Mouse (Mus musculus): ENCODE results near the gene Dcaf11. TPM values are rescaled to one million over a fixed set of nuclear protein-coding genes. Genes with fewer than 3 reads are reported as not detected.

The Dcaf11 gene
- total RNA-seq (2015) (41.6 and 47.3 TPM in 2 replicates), total RNA-seq (2017) (43.5 and 107 TPM in 2 replicates)

DNA sequence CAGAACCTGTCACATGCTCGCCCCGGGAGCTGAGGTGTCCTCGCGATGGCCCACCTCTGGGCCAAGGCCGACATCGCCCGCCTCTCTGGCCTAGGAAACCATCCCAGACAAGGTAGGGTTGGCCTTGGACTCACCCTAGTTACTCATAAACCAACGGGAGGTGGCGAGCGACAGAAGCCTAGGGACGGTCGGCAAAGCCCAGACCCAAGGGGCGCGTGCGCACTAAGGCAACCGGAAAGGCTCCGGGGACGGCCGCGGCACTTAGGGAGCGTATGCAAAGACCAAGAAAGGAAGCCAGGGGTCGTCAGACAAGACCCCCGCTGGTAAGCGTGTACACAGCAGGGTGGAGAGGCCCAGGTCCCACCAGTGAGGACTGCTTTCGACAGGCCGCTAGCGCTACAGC is at the start of gene Dcaf11:
Gene Dcaf11 (plus strand): TSS at position 208 of the 403 bp plus-strand sequence.
- ATAC-seq (ENCODE audit: poor library complexity, severe bottlenecking) = peak; percentile 59

DNA sequence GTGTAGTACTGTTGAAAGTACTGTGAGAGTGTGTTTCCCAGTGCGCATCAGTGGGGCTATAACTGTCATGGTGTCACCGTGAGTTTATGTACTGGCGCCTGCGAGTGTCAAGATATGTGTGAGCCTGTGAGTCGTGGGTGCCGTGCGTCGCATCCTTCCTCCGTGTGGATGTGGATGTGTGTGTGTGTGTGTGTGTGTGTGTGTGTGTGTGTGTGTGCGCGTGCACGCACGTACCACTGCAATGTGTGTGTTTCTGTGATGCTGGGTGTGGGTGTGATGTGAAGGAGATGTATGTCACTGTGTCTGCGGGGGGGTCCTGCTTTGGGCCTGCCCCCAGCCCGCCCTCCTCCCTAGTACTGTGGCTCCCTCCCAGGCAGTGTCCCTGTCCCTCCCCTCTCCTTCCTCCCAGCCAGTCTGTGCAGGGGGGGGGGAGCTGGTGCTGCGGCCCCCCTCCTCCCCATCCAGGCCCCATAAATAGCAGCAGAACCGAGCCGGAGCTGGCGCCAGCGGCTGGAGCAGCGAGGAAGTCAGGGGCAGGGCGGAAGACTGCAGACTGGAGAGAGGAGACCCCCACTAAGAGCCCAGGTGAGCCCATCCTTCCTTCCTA is 49.6 kb upstream of the Dcaf11 start, which contains the start of gene Cpne6:
Gene Cpne6 (plus strand): TSS at position 321 of the 607 bp plus-strand sequence.
- ATAC-seq (ENCODE audit: poor library complexity, severe bottlenecking) = no peak

DNA sequence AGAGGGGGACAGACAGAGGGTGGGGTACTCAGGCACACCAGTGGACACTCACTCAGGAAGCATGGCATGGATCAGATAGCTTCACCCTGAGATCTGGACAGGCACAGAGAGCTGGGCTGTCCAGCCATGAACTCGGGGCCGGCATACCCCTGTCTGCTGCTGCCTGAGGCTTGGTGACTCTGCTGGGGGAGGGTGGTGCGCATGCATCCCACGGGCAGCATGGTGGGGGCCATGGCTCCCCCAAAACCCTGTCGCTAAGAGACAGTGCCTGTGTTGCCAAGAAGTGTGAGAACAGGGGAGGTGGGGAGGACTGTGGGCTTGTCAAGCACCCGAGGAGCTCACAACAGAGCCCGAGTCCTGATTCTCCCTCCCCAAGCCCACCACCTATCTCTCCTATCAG is 48.8 kb upstream of the Dcaf11 start:
- no peak for ATAC-seq (ENCODE audit: poor library complexity, severe bottlenecking)

DNA sequence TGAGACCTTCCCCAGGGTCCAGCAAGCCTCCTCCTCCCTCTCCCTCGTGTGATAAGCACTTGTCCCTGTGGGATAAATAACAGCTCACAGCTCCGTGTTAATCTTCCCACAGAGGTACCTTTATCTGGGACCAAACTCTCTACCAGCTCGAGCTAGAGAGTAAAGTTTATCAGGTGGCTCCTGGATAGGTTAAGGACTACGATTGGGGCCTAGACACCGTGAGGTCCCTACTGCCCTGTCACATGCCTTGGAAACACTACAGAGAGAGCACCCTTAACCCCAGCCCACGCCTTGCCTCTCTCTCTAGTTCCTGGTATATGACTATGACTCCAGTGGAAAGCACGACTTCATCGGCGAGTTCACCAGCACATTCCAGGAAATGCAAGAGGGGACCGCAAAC is 45.9 kb upstream of the Dcaf11 start:
- no peak for ATAC-seq (ENCODE audit: poor library complexity, severe bottlenecking)

DNA sequence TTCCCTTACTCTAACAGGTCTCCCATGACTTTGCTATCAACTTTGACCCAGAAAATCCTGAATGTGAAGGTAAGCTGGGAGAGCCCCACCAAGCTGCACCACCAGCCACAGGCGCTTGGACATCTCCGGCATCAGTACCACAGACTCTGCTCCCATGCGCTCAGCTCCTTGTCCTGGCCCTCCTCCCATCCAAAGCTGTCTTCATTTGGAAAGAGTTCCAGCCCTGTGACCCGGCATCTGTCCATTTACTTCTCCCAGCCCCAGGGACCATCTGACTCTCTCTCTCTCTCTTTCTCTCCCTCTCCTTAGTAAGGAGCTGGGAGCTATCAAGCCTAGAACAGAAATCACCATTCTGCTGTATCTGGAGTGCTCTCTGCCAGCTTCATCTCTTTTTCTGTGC is 44.0 kb upstream of the Dcaf11 start:
- ATAC-seq (ENCODE audit: poor library complexity, severe bottlenecking) = no peak

DNA sequence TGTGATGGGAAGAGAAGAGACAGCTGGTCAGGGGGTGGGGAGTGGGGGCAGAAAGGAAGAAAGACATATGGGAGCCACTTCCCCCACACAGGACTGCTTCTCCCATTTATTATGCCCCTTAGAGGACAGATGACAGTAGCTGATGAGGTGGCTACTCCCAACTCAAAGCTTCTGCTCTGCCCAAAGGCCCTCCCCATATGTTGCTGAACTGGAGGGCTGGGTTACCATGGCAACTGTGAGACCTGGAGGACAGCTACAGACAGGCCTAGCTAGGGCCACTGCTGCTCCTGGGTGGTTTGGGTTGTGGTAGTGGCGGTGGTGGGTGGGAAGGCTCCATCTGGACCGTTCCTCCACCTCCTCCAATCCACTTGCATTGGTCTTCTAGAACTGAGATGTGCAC is 40.9 kb upstream of the Dcaf11 start:
- ATAC-seq (ENCODE audit: poor library complexity, severe bottlenecking) = no peak

DNA sequence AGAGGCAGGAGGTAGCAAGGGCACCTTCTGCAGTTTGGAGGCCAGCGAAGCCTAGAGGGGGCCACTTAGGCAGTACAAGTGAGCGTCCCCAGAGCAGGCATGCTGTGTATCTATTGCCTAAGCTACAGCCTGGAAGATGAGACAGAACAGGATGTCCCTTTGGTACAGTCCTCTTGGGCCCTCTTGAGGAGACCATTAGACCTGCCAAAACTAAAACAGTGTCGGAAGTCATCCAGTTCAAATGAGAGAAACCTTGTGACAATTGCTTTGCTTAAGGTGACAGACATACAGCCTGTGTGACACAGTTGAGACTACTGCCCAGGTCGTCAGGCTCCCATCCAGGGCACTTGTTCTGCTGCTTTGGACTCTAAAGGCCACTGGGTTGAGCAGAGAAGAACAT is 40.2 kb upstream of the Dcaf11 start:
- no peak for ATAC-seq (ENCODE audit: poor library complexity, severe bottlenecking)

DNA sequence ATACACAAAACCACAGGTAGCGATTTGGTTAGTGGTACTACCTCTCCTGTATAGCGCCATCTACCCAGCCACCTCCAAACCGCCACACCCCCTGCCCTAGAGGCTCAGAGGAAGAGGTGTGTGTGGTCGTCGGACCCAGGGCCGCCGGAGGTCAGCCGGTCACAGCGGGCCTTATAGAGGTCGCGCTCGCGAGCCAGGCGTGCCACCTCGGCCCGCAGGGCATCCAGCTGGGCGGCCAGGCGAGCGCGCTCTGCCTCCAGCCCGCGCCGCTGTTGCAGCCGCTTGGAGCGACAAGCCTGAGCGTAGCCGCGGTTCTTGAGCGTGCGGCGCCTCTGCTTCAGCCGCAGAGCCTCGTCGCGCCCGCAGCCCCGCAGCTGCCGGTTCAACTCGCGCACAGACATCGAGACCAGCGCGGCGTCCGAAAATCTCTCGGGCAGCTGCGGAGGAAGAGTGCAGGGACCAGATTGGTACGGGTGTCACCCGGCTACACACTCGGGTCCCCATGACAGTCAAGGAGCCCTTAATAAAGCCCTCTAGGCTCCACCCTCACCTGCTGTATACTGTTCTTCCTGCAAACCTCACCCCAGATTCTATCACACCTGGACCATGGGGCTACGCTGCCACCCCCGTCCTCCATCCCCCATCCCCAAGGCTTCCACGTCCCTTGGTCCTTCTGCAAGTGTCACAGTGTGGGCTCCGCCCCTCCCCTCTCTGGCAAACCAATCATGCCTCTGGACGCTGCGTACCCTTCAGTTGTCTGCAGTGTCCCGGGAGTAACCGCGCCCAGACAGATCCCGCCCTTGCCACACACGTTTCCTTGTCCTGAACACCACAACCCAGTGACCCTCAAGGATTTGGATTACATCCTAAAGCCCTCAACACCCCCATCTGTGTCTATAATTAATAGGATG is 39.1 kb upstream of the Dcaf11 start:
- no peak for ATAC-seq (ENCODE audit: poor library complexity, severe bottlenecking)

DNA sequence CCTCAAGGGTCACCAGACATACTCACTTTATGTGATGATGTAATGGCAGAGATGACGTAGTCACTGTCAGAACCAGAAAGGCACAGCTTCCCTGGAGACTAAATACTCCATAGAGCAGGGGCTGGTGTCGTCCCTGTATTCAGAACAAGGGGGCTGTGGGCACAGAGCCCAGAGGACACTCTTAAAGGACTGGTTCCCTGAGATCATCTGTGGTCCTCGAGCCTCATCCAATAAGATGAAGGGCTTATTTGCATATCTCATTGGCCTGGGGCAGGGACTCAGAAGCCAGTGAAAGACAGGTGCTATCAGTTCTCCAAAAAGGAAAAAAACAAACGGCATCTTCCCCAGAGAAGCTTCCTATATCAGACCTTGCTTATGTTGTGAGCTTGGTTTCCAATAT is 35.7 kb upstream of the Dcaf11 start:
- no peak for ATAC-seq (ENCODE audit: poor library complexity, severe bottlenecking)

DNA sequence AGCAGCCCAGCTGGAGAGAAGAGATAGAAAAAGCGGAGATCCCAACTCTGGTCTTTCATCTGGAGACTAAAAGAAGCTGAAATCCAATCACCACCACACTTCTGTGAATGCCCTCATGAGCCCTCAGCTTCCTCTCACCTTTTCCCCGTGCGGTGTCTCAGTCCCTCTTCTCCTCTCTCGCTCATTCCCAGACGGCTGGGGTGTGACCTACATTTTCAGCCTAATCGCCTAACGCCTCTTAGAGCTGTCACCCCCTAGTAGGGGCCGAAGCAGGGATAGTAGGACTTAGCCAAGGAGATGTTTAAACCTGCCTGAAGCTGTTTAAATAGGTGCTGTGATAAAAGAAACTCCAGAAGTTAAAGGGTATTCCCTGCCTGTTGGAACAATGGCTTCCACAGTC is 35.0 kb upstream of the Dcaf11 start, which contains the start of gene Nrl:
Gene Nrl (minus strand): TSS at position 197 of the 400 bp plus-strand sequence.
- ATAC-seq (ENCODE audit: poor library complexity, severe bottlenecking) = no peak

DNA sequence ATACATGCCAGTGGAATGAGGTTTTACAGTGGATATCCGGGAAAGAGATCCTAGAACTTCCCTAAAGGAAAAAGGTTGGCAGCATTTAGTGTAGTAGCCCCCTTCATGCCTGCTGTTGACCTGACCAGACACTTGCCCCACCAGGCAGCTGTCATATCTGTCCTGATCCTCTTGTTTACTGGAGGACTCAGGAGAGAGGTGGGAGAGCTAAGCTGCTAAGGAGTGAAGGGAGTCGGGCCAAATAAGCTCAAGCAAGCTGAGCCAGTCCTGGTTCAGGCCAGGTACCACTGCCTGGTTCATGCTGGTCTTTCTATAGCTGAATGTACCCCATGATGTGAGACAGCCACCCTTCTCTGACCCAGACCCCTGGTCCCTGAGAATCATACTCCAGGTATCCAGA is 33.1 kb upstream of the Dcaf11 start:
- no peak for ATAC-seq (ENCODE audit: poor library complexity, severe bottlenecking)

DNA sequence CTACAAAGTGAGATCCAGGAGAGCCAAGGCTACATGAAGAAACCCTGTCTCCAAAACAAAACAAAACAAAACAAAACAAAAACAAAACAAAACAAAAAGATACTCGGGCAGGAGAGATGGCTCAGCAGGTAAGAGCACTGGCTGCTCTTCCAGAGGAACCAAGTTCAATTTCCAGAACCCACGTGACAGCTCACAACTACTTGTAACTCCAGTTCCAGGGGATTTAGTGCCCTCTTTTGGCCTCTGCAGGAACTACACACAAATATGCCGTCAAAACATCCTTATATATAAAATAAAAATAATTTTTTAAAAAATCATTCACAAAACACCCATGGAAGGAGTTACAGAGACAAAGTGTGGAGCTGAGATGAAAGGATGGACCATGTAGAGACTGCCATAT is 31.9 kb upstream of the Dcaf11 start:
- ATAC-seq (ENCODE audit: poor library complexity, severe bottlenecking) = peak; percentile 71; the same call in 1 of the 2 replicates

DNA sequence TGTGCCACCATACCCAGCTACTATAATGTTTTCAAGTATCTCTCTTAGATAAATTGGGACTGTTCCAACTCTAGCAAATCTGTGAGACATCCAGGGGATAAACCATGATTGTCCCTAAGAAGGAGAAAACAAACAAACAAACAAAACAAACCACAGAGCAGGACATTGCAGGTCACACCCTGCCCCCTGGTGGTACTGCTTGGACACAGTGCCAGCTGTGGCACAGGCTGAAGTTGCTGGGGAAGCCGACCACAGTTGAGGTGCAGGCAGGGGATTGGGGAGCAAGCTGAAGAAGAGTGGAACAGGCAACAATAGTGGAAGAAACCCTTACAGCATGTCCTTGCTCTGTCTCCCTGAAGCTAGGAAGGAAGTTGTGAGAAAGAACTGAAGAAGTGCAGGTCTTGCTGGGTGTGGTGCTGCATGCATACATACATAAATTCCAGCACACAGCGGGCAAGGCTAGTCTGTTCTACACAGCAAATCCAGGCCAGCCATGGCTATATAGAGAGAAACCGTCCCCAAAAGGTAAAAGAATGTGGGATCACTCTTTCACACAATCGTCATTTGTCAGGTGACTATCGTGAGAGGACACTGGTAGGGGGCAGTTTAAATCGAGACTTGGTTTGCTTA is 23.6 kb upstream of the Dcaf11 start:
- 0 out of 2 replicates have a peak, but pooled peaks have one; percentile 23 for ATAC-seq (ENCODE audit: poor library complexity, severe bottlenecking)

DNA sequence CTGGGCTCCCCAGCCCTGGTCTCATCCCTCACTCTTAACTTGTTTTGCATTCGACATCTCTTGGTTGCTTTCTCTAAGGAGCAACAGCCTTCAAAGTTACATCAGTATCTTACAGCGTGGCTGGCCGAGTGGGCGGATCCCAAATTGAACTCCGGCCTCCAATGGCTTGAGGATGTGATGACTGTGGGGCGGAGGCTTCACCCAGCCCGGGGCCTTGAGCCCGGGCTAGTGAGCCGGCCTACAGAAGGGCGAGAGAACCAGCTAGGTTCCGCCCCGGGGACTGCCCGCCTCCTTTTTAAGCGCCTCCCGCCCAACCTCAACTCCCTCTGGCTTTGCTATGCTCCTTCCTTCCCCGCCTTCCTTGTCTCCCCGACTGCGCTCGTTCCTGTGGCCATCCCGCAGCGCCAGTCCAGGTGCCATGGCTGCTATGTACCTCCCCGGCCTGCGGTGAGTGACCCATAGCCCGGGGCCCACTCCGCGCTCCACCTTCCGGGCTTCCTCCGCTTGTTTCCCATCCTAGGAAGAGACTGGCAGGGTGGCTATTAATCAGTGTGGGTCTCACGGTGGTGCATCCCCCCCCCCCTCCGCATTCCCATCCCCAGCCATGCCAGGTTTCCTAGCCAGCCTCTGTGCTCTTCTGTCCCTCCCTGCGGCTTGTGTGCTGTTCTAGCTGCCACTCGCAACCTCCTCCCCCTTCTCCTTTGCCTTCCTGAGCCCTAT is 19.6 kb upstream of the Dcaf11 start, which contains the start of gene Pck2:
Gene Pck2 (plus strand): TSS at position 200 of the 720 bp plus-strand sequence.
- peak; percentile 96 for ATAC-seq (ENCODE audit: poor library complexity, severe bottlenecking)

DNA sequence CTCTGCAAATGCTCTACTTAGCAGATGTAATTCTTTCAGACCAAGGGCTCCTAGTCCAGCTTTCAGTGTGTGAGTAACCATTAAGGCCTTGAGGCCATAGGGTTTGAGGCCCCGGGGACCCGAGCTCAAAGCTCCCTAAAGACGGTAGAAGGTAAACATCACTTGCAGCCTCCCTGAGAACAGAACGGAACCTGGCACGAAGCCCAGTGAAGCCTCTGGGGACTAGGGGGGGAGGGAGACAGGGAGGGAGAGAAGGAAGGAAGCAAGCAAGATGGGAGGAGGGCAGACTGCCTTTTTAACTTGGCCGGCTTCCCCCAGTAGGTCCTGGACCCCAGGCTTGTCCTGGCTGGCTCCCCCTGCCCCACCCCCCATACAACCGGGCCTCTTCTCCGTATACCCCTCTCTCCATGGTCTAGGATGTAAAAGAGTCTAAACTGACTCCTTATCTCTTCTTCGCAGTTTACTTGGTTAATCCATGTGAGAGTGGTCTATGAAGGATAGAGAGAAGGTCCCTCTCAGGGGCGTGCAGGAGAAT is 19.0 kb upstream of the Dcaf11 start:
- no peak for ATAC-seq (ENCODE audit: poor library complexity, severe bottlenecking)

DNA sequence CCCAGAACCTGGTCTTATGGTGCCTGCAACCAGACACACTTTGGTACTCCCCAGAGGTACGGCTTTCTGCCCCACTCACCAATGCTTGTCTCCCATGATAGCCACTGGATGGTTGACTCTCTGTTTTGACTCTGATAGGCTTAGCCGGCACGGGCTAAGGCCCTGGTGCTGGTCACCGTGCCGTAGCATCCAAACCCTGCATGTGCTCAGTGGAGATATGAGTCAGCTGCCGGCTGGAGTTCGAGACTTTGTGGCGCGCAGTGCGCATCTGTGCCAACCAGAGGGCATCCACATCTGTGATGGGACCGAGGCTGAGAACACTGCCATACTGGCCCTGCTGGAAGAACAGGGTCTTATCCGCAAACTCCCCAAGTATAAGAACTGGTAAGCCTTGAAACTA is 17.5 kb upstream of the Dcaf11 start:
- no peak for ATAC-seq (ENCODE audit: poor library complexity, severe bottlenecking)

DNA sequence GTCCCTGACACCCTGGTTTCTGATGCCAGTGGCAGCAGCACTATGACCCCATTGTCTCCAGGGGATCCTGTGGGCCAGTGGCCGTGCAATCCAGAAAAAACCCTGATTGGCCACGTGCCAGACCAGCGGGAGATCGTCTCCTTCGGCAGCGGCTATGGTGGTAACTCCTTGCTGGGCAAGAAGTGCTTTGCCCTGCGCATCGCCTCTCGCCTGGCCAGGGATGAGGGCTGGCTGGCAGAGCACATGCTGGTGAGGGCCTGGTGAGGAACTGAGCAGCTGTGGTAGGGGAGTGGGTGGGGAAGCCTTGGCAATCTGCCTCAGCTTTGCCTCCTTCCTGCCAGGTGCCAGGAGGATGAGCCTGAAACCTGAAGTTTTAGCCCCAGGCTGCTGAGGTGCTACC is 15.5 kb upstream of the Dcaf11 start:
- no peak for ATAC-seq (ENCODE audit: poor library complexity, severe bottlenecking)

DNA sequence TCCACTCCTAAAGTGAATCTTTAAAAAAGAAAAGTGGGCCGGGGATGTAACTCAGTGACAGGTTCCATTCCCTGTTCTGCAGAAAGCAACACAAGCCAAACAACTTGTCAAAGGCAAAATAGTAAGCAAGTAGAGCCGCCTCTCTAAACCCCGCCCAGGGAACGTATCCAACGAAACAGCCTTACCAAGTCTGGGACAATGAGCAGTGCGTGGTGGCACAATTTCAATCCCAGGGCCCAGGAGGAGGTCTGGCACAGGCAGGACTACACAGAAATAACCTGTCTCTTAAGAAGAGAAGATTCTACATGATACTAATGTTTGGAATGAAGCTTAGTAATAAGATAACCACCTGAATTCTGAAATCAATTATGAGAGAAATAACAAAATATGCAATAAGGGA is 9.6 kb upstream of the Dcaf11 start:
- no peak for ATAC-seq (ENCODE audit: poor library complexity, severe bottlenecking)

DNA sequence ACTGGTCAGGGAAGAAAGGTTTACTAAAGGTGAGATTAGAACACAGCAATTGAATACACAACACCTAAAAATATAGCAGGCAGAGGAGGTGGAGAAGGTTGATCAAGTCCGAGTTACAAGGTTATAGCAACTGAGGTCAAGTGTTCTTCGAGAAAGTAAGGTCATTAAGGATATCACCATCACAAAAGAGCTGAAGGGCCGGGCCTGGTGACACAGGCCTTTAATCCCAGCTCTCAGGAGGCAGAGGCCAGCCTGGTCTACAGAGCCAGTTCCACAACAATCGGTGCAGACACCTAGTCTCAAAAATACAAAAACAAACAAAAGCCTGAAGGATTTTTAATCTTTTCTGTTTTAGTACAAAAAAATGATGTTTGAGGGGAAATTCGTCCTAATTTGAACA is 8.5 kb upstream of the Dcaf11 start:
- no peak for ATAC-seq (ENCODE audit: poor library complexity, severe bottlenecking)

DNA sequence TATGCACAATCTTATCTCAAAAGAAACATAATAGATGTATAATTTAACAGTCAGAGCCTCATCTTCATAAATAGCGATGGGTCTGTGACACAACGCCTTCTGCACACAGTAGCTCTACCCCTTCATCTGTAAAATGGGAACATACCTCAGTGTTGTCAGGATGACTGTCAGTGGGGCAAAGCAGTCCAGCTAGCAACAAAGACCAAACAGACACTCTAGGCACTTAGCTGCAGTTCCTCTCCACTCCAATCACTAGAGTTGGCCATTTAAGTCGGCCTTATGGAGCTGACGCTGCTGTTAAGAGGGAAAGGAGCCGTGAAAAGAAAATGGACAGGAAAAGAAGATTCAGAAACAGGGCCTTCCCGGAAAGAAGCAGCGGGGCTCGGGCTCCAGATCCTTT is 8.0 kb upstream of the Dcaf11 start:
- no peak for ATAC-seq (ENCODE audit: poor library complexity, severe bottlenecking)

DNA sequence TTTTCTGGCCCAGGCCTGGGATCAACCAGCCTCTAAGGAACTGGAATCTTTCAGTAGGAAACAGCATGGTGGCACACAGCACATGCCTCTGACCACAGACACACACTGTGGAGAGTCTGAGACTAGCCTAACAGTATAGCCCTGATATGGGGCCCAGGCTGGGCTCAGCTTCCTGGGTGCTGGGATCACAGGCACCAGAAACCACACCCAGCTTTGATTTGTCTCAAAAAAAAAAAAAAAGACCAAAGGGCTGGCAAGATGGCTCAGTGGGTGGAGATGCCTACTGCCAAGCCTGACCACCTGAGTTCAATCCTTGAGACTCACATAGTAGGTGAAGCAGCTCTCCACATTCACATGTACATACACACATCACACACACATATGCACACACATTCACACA is 5.2 kb upstream of the Dcaf11 start:
- no peak for ATAC-seq (ENCODE audit: poor library complexity, severe bottlenecking)

Data from megakaryocyte, adult 5-6 weeks (primary cell).